Mouse (Mus musculus): ENCODE results near the gene Tmeff1. TPM values are rescaled to one million over a fixed set of nuclear protein-coding genes. Genes with fewer than 3 reads are reported as not detected.
A peak's percentile ranks its signal among the peaks of the same experiment; 100 is the strongest.

Tmeff1 gene
- total and polyA plus RNA-seq, 2 experiments from 2014 or later: 14.7 to 17.7 TPM

DNA sequence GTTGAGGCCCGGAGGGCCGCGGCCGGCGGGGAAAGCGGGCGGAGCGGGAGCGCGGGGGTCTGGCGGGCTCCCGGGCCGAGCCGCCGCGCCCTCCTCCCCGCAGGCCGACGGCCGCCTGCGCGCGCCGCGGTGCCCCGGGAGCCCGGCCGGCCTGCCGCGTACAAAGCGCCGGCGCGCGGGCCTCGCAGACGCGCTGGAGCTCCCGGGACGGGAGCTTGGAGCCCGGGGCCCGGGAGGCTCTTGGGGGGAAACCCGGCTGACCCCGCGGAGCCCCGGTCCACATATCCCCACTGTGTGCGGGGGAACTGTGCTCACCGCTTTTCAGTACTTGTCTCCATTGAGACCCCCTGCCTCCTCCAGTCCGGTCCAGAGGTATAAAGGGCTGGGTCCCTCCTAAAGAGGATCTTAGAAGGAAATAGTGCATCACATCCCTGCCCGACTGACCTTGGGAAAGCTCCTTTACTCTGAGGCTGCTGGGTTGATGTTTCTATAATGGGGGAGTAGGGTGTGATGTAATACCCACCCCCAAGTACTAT, 44.3 kb upstream of the Tmeff1 start:
- H3K27me3 ChIP-seq (ENCODE audit: control insufficient read depth, insufficient read depth, low read length): no peaks in the 10 kb centered on the region
- H3K36me3 ChIP-seq (replicated peaks; ENCODE audit: control insufficient read depth, insufficient read depth, low read length): no peaks in the 10 kb centered on the region
- no peaks in the 10 kb centered on the region for H3K9me3 ChIP-seq (replicated peaks; ENCODE audit: control insufficient read depth, low read length)
- peak overlapping the region; percentile 93 for H3K27ac ChIP-seq (ENCODE audit: low read depth)
- peaks cover 42% of the 10 kb centered on the region for H3K4me1 ChIP-seq (ENCODE audit: control insufficient read depth, insufficient read depth)
- DNase-seq (ENCODE audit: low spot score) (peak; percentile 43), ATAC-seq (ENCODE audit: insufficient read depth, low read depth) (peak; percentile 53)
- TF ChIP-seq CTCF (IDR thresholded peaks at IDR 0.05; ENCODE audit: low read depth) (no peak), EP300 (IDR thresholded peaks at IDR 0.05; ENCODE audit: low read depth) (no peak)
- peak overlapping the region; percentile 95 for H3K4me2 ChIP-seq (ENCODE audit: low read depth, low read length)
- peak overlapping the region; percentile 85 for H3K4me3 ChIP-seq (ENCODE audit: low read depth, low read length)
- H3K9ac ChIP-seq (replicated peaks; ENCODE audit: low read depth, low read length): peak overlapping the region; percentile 97
- under 1% methylated on average over 46 of the region's 50 CpGs for WGBS

DNA sequence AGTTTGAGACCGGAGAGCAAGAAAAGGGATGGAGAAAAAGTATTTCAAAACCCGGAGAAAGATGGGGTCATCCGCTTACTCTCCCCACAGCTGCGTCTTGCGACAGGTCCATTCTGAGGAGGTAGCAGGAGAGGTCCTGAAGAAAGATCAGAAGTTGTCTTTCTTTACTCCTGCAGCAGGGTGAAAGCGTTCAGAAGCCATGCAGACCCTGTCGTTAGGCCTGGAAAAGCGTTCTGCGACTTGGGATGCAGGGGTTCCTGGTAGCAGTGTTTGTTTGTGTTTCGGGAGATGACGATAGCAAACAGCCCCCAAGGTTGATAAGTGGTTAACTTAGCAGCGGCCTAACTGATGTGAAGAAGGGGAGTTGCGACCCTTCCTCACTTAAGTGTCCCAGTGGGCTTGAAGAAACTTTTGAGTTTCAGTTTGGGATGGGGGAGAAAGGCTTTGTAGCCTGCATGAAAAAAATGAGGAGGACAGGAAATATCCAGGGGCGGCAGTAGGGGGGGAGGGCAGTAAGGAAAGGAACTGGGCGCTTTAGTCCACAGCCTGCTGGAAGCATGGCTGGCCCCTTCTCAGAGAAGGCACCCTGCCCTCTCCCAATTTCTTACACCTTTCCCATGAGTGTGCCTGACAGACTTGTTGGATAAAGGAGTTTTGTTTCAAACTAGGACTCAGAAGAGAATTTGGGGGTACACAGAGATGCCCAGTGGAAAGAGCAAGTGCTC, 43.3 kb upstream of the Tmeff1 start:
- WGBS: 7% methylated on average over 15 of the region's 15 CpGs
- Histone ChIP-seq H3K4me3 (ENCODE audit: low read depth, low read length) (peak overlapping the region; percentile 85), H3K4me1 (ENCODE audit: control insufficient read depth, insufficient read depth) (peaks cover 46% of the 10 kb centered on the region), H3K4me2 (ENCODE audit: low read depth, low read length) (peak overlapping the region; percentile 95), H3K27ac (ENCODE audit: low read depth) (peak overlapping the region; percentile 93), H3K9ac (replicated peaks; ENCODE audit: low read depth, low read length) (peak overlapping the region; percentile 97), H3K9me3 (replicated peaks; ENCODE audit: control insufficient read depth, low read length) (no peaks in the 10 kb centered on the region), H3K27me3 (ENCODE audit: control insufficient read depth, insufficient read depth, low read length) (no peaks in the 10 kb centered on the region), H3K36me3 (replicated peaks; ENCODE audit: control insufficient read depth, insufficient read depth, low read length) (no peaks in the 10 kb centered on the region)
- DNase-seq (ENCODE audit: low spot score): no peak
- ATAC-seq (ENCODE audit: insufficient read depth, low read depth): no peak
- TF ChIP-seq EP300 (IDR thresholded peaks at IDR 0.05; ENCODE audit: low read depth): no peak
- no peak for TF ChIP-seq CTCF (IDR thresholded peaks at IDR 0.05; ENCODE audit: low read depth)

DNA sequence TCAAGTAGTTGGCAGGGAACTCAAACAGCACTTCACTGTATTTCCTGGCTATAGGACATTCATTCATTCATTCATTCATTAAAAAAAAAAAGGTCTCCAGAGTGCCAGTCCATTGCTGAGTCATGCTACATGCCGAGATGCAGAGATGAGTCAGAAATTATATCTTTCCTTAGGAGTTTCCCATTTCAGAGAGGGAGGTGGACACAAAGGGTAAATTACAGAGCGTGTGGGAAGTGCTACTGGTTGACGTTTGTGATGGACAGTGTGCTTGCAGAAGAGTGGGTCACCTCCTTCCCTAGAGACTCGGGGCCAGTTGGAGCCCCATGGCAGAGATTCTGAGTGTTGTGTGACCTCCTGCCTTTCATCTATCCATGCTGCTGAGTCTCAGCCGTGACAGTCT, 42.6 kb upstream of the Tmeff1 start:
- no peak for ATAC-seq (ENCODE audit: insufficient read depth, low read depth)
- 0 out of 2 replicates have a peak overlapping the region, but pooled peaks have one; percentile 97 for H3K9ac ChIP-seq (replicated peaks; ENCODE audit: low read depth, low read length)
- peak; percentile 19 for DNase-seq (ENCODE audit: low spot score)
- TF ChIP-seq EP300 (IDR thresholded peaks at IDR 0.05; ENCODE audit: low read depth) (no peak), CTCF (IDR thresholded peaks at IDR 0.05; ENCODE audit: low read depth) (no peak)
- no peaks in the 10 kb centered on the region for H3K27me3 ChIP-seq (ENCODE audit: control insufficient read depth, insufficient read depth, low read length)
- peak overlapping the region; percentile 95 for H3K4me2 ChIP-seq (ENCODE audit: low read depth, low read length)
- H3K9me3 ChIP-seq (replicated peaks; ENCODE audit: control insufficient read depth, low read length): no peaks in the 10 kb centered on the region
- H3K36me3 ChIP-seq (replicated peaks; ENCODE audit: control insufficient read depth, insufficient read depth, low read length): no peaks in the 10 kb centered on the region
- peaks cover 46% of the 10 kb centered on the region for H3K4me1 ChIP-seq (ENCODE audit: control insufficient read depth, insufficient read depth)
- no peak overlapping the region for H3K4me3 ChIP-seq (ENCODE audit: low read depth, low read length)
- H3K27ac ChIP-seq (ENCODE audit: low read depth): no peak overlapping the region
- WGBS: 29% methylated on average over 5 of the region's 5 CpGs

DNA sequence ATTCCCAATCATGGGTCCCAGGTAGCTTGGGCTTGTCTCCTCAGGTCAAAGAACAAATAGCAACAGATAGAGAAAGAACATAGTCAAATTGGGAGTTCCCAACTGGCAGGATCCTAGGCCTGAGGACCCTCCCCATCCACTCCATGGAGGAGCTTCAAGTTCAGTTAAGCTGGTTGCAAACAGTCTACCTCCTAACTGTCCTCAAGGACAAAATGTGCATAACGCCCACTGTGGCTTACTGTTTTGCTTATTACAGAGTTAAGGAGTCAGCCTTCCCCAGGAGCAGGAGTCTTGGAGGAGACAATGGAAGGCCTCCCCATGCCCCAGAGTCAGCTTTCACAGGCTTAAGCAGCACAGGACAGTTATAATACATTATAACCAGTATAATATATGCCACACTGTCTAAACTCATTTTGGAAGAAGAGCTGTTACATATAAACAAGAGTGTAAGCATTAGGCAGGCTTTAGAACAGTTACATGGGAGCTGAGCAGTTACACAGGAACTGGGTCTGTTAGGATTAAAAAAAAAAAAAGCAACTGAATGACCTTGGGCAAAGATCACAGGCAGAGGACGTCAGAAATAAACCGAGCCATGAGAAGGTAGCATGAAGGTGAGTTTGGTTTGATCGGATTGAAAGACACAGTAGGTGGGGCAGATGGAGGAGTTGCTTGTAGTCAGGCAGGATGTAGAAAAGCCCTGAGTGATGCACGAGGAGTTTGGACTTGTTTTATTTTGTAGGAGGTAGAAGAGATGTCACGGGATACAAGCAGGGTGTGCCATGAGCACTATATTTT, 41.7 kb upstream of the Tmeff1 start:
- ATAC-seq (ENCODE audit: insufficient read depth, low read depth) (no peak), DNase-seq (ENCODE audit: low spot score) (no peak)
- H3K27ac ChIP-seq (ENCODE audit: low read depth): no peak overlapping the region
- no peak for TF ChIP-seq EP300 (IDR thresholded peaks at IDR 0.05; ENCODE audit: low read depth)
- peaks cover 46% of the 10 kb centered on the region for H3K4me1 ChIP-seq (ENCODE audit: control insufficient read depth, insufficient read depth)
- no peak overlapping the region for H3K4me2 ChIP-seq (ENCODE audit: low read depth, low read length)
- H3K27me3 ChIP-seq (ENCODE audit: control insufficient read depth, insufficient read depth, low read length): no peaks in the 10 kb centered on the region
- H3K9me3 ChIP-seq (replicated peaks; ENCODE audit: control insufficient read depth, low read length): no peaks in the 10 kb centered on the region
- no peak overlapping the region for H3K9ac ChIP-seq (replicated peaks; ENCODE audit: low read depth, low read length)
- H3K4me3 ChIP-seq (ENCODE audit: low read depth, low read length): no peak overlapping the region
- H3K36me3 ChIP-seq (replicated peaks; ENCODE audit: control insufficient read depth, insufficient read depth, low read length): no peaks in the 10 kb centered on the region
- WGBS: 53% methylated on average over 6 of the region's 6 CpGs

DNA sequence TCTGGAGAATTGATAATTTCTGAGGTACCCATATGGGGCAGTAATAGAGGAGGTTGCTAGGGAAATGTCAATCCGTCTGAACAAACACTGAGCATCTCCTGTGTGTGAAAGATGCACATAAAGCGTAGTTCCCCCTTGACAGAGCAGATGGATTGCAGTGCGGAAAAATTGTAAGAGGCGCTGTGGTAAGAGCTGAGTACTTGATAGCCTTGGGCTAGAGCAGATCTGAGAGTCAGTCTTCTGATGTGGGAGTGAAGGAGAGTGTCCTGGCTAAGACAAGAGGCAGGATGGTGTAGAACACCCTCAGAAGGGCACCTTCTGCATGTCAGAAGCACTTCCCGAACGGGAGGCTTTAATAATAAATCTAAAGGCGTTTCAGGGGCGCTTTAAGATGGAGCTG, 40.8 kb upstream of the Tmeff1 start:
- H3K4me3 ChIP-seq (ENCODE audit: low read depth, low read length): no peak overlapping the region
- WGBS: 71% methylated on average over 8 of the region's 8 CpGs
- ATAC-seq (ENCODE audit: insufficient read depth, low read depth): no peak
- H3K4me1 ChIP-seq (ENCODE audit: control insufficient read depth, insufficient read depth): peaks cover 46% of the 10 kb centered on the region
- DNase-seq (ENCODE audit: low spot score): no peak
- H3K4me2 ChIP-seq (ENCODE audit: low read depth, low read length): no peak overlapping the region
- no peaks in the 10 kb centered on the region for H3K27me3 ChIP-seq (ENCODE audit: control insufficient read depth, insufficient read depth, low read length)
- H3K36me3 ChIP-seq (replicated peaks; ENCODE audit: control insufficient read depth, insufficient read depth, low read length): no peaks in the 10 kb centered on the region
- no peaks in the 10 kb centered on the region for H3K9me3 ChIP-seq (replicated peaks; ENCODE audit: control insufficient read depth, low read length)
- no peak overlapping the region for H3K27ac ChIP-seq (ENCODE audit: low read depth)
- no peak overlapping the region for H3K9ac ChIP-seq (replicated peaks; ENCODE audit: low read depth, low read length)
- TF ChIP-seq EP300 (IDR thresholded peaks at IDR 0.05; ENCODE audit: low read depth) (no peak), CTCF (IDR thresholded peaks at IDR 0.05; ENCODE audit: low read depth) (no peak)
